Mouse (Mus musculus) forebrain, embryonic 12.5 days (tissue): ENCODE data around the gene Ccdc54. TPM values are rescaled to one million over a fixed set of nuclear protein-coding genes. Genes with fewer than 3 reads are reported as not detected.

Experiments
- ATAC-seq: fragments of 200-750 bp; cut with Nextera tagmentation; 2 replicates; pipeline ENCODE4 v1.8.0; 2017; ENCODE audit warnings: moderate TSS enrichment; ENCODE audit not compliant: low FRiP score
- H3K27ac ChIP-seq: fragments of 300-500 bp; sonication (generic); 2 replicates; pipeline ENCODE4 v1.5.1; 2016; ENCODE audit warnings: mild to moderate bottlenecking
- H3K27me3 ChIP-seq: fragments of 300-500 bp; sonication (generic); 2 replicates; pipeline ENCODE4 v1.6.1; 2016; ENCODE audit warnings: mild to moderate bottlenecking
- H3K36me3 ChIP-seq: fragments of 300-500 bp; sonication (generic); replicated peaks from 2 replicates; pipeline ENCODE4 v1.6.1; 2016; ENCODE audit warnings: mild to moderate bottlenecking
- H3K4me1 ChIP-seq: fragments of 300-500 bp; sonication (generic); 2 replicates; pipeline ENCODE4 v1.6.1; 2016
- H3K4me2 ChIP-seq: fragments of 300-500 bp; sonication (generic); 2 replicates; pipeline ENCODE4 v1.6.1; 2016; ENCODE audit warnings: mild to moderate bottlenecking, moderate library complexity
- H3K4me3 ChIP-seq: fragments of 300-500 bp; sonication (generic); replicated peaks from 2 replicates; pipeline ENCODE4 v1.5.1; 2016; ENCODE audit warnings: mild to moderate bottlenecking
- H3K9ac ChIP-seq: fragments of 300-500 bp; sonication (generic); 2 replicates; pipeline ENCODE4 v1.6.1; 2016; ENCODE audit warnings: mild to moderate bottlenecking
- H3K9me3 ChIP-seq: fragments of 300-500 bp; sonication (generic); 2 replicates; pipeline ENCODE4 v1.6.1; 2016
- WGBS: fragments of 180-500 bp; shearing (Covaris S2); methylation state at CpG from one replicate; pipeline ENCODE4 v1.1.7; 2016; 5-methylcytosine and 5-hydroxymethylcytosine counted together
- polyA plus RNA-seq: library from polyadenylated mRNA; unstranded; fragments of >200 nt; fragmentation: Nextera tagmentation; extraction: Ambion mirVana; gene quantifications from 2 replicates; pipeline ENCODE4 v1.2.1, GENCODE M21; 2016

Ccdc54 gene
- polyA plus RNA-seq: not detected in 2 replicates

- Histone ChIP-seq H3K9me3 (no peaks in the 10 kb centered on the region), H3K4me3 (no peak within 1 kb of the TSS), H3K36me3 (no peaks in the 10 kb centered on the region), H3K4me1 (0 out of 2 replicates have a peak, but pooled peaks cover 2% of the 10 kb centered on the region), H3K27ac (no peak within 1 kb of the TSS), H3K4me2 (no peak within 1 kb of the TSS), H3K27me3 (no peaks in the 10 kb centered on the region), H3K9ac (no peak within 1 kb of the TSS)
- ATAC-seq: no peak
Observed at GRCm38 (mm10) chr16:50591054-50591453, at the start of gene Ccdc54. Gene Ccdc54, minus strand, starts transcription at chr16:50591154.

- H3K9ac ChIP-seq: no peak overlapping the region
- no peak overlapping the region for H3K4me3 ChIP-seq
- 87% methylated on average over 2 of the region's 2 CpGs for WGBS
- H3K27ac ChIP-seq: no peak overlapping the region
- H3K9me3 ChIP-seq: no peaks in the 10 kb centered on the region
- no peak for ATAC-seq
- no peaks in the 10 kb centered on the region for H3K27me3 ChIP-seq
- H3K4me2 ChIP-seq: no peak overlapping the region
- no peaks in the 10 kb centered on the region for H3K4me1 ChIP-seq
- no peaks in the 10 kb centered on the region for H3K36me3 ChIP-seq
Observed at GRCm38 (mm10) chr16:50632585-50632984, 41.6 kb upstream of the Ccdc54 start.

- H3K27me3 ChIP-seq: no peaks in the 10 kb centered on the region
- H3K36me3 ChIP-seq: no peaks in the 10 kb centered on the region
- no peak overlapping the region for H3K4me3 ChIP-seq
- H3K27ac ChIP-seq: peak overlapping the region; percentile 65
- H3K9me3 ChIP-seq: no peaks in the 10 kb centered on the region
- H3K4me2 ChIP-seq: peak overlapping the region; percentile 6; the same call in 1 of the 2 replicates
- H3K4me1 ChIP-seq: no peaks in the 10 kb centered on the region; the same call in 1 of the 2 replicates
- no peak overlapping the region for H3K9ac ChIP-seq
- peak; percentile 81 for ATAC-seq
- WGBS: 29% methylated on average over 7 of the region's 7 CpGs
Observed at GRCm38 (mm10) chr16:50615569-50615968, 24.6 kb upstream of the Ccdc54 start.

DNA sequence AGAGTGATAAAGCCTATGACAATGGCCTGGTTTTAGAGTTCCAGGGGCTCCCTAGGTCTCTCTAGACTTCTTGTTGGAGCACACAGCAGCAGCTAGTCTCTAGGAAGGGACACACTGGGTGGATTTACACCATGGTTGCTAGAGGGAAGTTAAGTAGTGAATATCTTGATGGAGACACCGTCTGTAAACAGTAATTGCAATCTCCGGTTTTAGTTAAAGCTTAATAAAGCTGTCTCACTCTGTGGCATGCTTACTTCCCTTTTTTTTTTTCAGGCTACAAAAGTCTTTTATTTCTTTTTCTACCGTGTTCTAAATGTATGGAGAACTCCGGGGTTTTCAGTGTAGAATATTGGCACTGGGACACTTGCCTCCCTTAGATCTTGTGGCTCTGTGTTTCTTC is 22.0 kb upstream of the Ccdc54 start:
- Histone ChIP-seq H3K27me3 (no peaks in the 10 kb centered on the region), H3K4me3 (no peak overlapping the region), H3K36me3 (no peaks in the 10 kb centered on the region), H3K4me2 (no peak overlapping the region), H3K27ac (no peak overlapping the region), H3K9ac (no peak overlapping the region), H3K9me3 (no peaks in the 10 kb centered on the region), H3K4me1 (peaks cover 3% of the 10 kb centered on the region)
- WGBS: 79% methylated on average over 4 of the region's 4 CpGs
- no peak for ATAC-seq

DNA sequence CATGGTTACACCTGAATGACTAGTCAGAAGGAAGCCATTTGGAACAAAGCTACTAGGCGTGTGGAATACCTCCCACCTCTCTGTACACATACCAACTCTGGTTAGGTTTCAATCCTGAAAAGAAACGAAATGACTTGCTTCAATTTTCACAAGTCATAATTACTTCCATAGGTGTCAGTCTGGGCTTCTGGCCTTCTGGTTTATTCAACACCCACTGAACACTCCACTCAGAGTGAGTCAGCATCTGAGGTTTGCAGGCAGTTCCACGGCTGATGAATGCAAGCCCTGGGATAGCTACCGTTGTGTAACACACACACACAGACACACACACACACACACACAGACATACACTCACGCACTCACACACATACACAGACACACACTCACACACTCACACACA is 19.6 kb upstream of the Ccdc54 start:
- WGBS: 85% methylated on average over 5 of the region's 5 CpGs
- H3K27me3 ChIP-seq: no peaks in the 10 kb centered on the region
- no peaks in the 10 kb centered on the region for H3K9me3 ChIP-seq
- H3K4me3 ChIP-seq: no peak overlapping the region
- no peak overlapping the region for H3K27ac ChIP-seq
- H3K4me1 ChIP-seq: peaks cover 3% of the 10 kb centered on the region; the same call in 1 of the 2 replicates
- no peak overlapping the region for H3K9ac ChIP-seq
- no peak for ATAC-seq
- H3K36me3 ChIP-seq: no peaks in the 10 kb centered on the region
- H3K4me2 ChIP-seq: no peak overlapping the region

- no peaks in the 10 kb centered on the region for H3K9me3 ChIP-seq
- H3K4me1 ChIP-seq: peaks cover 3% of the 10 kb centered on the region; the same call in 1 of the 2 replicates
- ATAC-seq: no peak
- H3K9ac ChIP-seq: no peak overlapping the region
- no peak overlapping the region for H3K4me3 ChIP-seq
- no peaks in the 10 kb centered on the region for H3K27me3 ChIP-seq
- no peaks in the 10 kb centered on the region for H3K36me3 ChIP-seq
- WGBS: 48% methylated on average over 15 of the region's 15 CpGs
- no peak overlapping the region for H3K4me2 ChIP-seq
- no peak overlapping the region for H3K27ac ChIP-seq
Observed at GRCm38 (mm10) chr16:50607776-50608562, 17.0 kb upstream of the Ccdc54 start.

DNA sequence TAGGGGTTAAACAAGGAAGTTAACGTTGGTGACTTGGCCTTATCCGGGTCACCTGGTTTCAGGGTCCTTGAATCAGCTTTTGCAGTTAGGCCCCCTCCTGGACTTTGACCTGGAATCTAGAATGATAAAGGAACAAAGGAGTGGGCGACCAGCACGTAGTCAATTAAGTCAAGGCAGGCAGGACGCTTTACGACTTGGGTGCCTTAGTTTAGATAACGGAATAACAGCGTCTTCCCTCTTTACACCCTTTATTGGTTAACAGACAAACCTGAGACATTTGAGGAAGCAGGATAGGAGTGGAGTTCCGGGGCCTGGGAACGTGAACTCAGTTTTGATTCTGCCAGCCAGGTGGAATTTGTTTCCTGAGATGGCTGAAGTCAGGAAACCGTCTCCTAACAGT is 13.9 kb upstream of the Ccdc54 start:
- Histone ChIP-seq H3K36me3 (no peaks in the 10 kb centered on the region), H3K4me2 (no peak overlapping the region), H3K4me3 (no peak overlapping the region), H3K9me3 (no peaks in the 10 kb centered on the region), H3K4me1 (peaks cover 3% of the 10 kb centered on the region; the same call in 1 of the 2 replicates), H3K27ac (no peak overlapping the region), H3K27me3 (no peaks in the 10 kb centered on the region), H3K9ac (no peak overlapping the region)
- ATAC-seq: no peak
- 75% methylated on average over 11 of the region's 11 CpGs for WGBS

GRCm38 (mm10) chr16:50601947-50602346 is 11.0 kb upstream of the Ccdc54 start:
- Histone ChIP-seq H3K9me3 (no peaks in the 10 kb centered on the region), H3K27ac (no peak overlapping the region), H3K27me3 (no peaks in the 10 kb centered on the region), H3K36me3 (no peaks in the 10 kb centered on the region), H3K4me2 (no peak overlapping the region), H3K4me3 (no peak overlapping the region), H3K4me1 (no peaks in the 10 kb centered on the region), H3K9ac (no peak overlapping the region)
- no peak for ATAC-seq
- WGBS: 83% methylated on average over 3 of the region's 3 CpGs

- no peak overlapping the region for H3K9ac ChIP-seq
Observed at GRCm38 (mm10) chr16:50600665-50601064, 9.7 kb upstream of the Ccdc54 start.

DNA sequence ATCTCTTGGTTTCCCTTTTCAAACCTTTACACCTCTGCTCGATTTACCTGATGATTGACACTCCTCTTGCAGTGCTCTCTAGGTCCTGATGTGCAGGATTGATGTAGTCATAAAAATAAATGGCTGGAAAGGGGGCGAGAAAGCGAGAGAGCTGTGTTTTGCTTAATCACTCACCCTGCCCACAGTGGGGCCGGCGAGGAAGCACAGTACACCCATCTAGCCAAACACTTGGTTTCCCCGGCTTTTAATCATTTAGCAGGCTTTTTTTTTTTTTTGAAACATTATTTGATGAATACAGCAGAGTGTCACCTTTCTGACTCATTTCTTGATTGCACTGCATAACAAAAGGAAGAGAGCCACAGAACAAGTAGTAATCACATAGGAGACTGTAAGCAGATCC is 5.7 kb upstream of the Ccdc54 start:
- Histone ChIP-seq H3K4me3 (no peak overlapping the region), H3K27me3 (no peaks in the 10 kb centered on the region), H3K36me3 (no peaks in the 10 kb centered on the region), H3K9me3 (no peaks in the 10 kb centered on the region), H3K4me2 (no peak overlapping the region), H3K27ac (no peak overlapping the region), H3K9ac (no peak overlapping the region), H3K4me1 (no peaks in the 10 kb centered on the region)
- WGBS: 76% methylated on average over 6 of the region's 6 CpGs
- no peak for ATAC-seq

More at GRCm38 (mm10) chr16:50600665-50601064, 9.7 kb upstream of the Ccdc54 start:
- no peaks in the 10 kb centered on the region for H3K4me1 ChIP-seq
- no peaks in the 10 kb centered on the region for H3K9me3 ChIP-seq
- no peak for ATAC-seq
- no peak overlapping the region for H3K4me3 ChIP-seq
- H3K27me3 ChIP-seq: no peaks in the 10 kb centered on the region
- H3K4me2 ChIP-seq: no peak overlapping the region
- H3K36me3 ChIP-seq: no peaks in the 10 kb centered on the region
- no peak overlapping the region for H3K27ac ChIP-seq
- WGBS: 84% methylated on average over 3 of the region's 3 CpGs

DNA sequence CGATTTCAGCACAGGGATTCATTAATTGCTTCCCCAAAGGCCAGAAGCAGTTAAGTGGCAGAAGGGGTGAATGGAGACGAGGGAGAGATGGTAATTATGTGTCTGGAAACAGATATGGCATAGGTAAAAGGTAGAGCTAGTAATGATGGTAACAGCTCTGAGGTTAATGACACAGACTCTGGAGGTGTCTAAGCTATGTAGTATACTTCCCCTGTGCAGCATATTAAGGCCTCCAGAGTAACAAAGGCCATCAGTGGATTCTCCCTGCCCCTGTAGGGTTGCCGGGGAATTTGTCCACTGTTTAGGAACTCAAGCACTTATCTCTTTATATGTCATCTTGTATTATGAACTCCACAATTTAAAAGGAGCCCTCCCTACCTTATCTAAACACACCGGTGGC is 5.2 kb upstream of the Ccdc54 start:
- Histone ChIP-seq H3K9ac (no peak overlapping the region), H3K4me1 (no peaks in the 10 kb centered on the region), H3K27ac (no peak overlapping the region), H3K36me3 (no peaks in the 10 kb centered on the region), H3K27me3 (no peaks in the 10 kb centered on the region), H3K4me2 (no peak overlapping the region), H3K9me3 (no peaks in the 10 kb centered on the region), H3K4me3 (no peak overlapping the region)
- no peak for ATAC-seq
- 60% methylated on average over 4 of the region's 4 CpGs for whole genome bisulfite sequencing

- H3K27ac ChIP-seq: no peak overlapping the region
- no peak for ATAC-seq
- H3K27me3 ChIP-seq: no peaks in the 10 kb centered on the region
- H3K4me2 ChIP-seq: no peak overlapping the region
- 100% methylated on average over 1 of the region's 1 CpGs for WGBS
- no peak overlapping the region for H3K9ac ChIP-seq
- no peak overlapping the region for H3K4me3 ChIP-seq
- H3K4me1 ChIP-seq: no peaks in the 10 kb centered on the region
- H3K9me3 ChIP-seq: no peaks in the 10 kb centered on the region
- H3K36me3 ChIP-seq: no peaks in the 10 kb centered on the region
Observed at GRCm38 (mm10) chr16:50594876-50595275, 3.9 kb upstream of the Ccdc54 start.

DNA sequence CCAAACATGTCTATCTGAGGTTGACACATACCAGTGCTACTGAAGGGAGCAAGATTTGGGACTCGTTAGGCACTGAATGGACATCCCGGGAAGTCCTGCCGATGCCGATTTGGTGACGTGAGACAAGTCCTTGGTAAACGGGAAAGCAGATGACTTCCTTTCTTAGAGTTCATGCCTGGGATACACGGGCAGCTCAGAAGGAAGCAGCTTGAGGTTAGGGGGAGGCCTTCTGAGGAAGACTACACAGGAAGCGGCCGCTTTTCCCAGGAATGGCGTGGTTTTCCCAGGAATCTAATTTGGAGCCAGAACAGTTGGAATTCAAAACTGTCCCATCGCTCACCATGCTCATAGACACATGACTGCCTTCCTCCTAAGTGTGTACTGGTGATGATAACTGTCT is 2.4 kb upstream of the Ccdc54 start:
- Histone ChIP-seq H3K36me3 (no peaks in the 10 kb centered on the region), H3K4me3 (no peak overlapping the region), H3K4me1 (no peaks in the 10 kb centered on the region), H3K27ac (no peak overlapping the region), H3K27me3 (no peaks in the 10 kb centered on the region), H3K9ac (no peak overlapping the region), H3K9me3 (no peaks in the 10 kb centered on the region), H3K4me2 (no peak overlapping the region)
- ATAC-seq: no peak
- WGBS: 86% methylated on average over 11 of the region's 11 CpGs
